ENCODE assay signal across 8 mouse cellular contexts in genomic region chr11:102864272-102864671, GRCm38 (mm10). TPM values are rescaled to one million over a fixed set of nuclear protein-coding genes. Genes with fewer than 3 reads are reported as not detected.
DNase-seq lines count a peak whose midpoint lies in the region; ATAC-seq lines count a peak whose summit lies in the region.

No protein-coding gene starts in this region.

- intact Hi-C loops in heart, postnatal 25 days (cut with DNase I) = loop anchor here (1.0 kb wide), 1 partner anchor 90 kb away; no protein-coding TSS in a partner anchor

- H3K36me3 ChIP-seq in embryonic facial prominence, embryonic 11.5 days (replicated peaks; ENCODE audit: control insufficient read depth, insufficient read depth, low read depth, low read length) = peaks cover 7% of the 10 kb centered on the region

- H3K9me3 ChIP-seq in embryonic facial prominence, embryonic 11.5 days (replicated peaks; ENCODE audit: control insufficient read depth, low read length) = no peaks in the 10 kb centered on the region

- 52% methylated on average over 4 of the region's 4 CpGs for WGBS in embryonic facial prominence, embryonic 11.5 days

- no peaks in the 10 kb centered on the region for H3K27me3 ChIP-seq in embryonic facial prominence, embryonic 11.5 days (ENCODE audit: control insufficient read depth, insufficient read depth, low read length)

- H3K9ac ChIP-seq in embryonic facial prominence, embryonic 11.5 days (replicated peaks; ENCODE audit: low read length) = no peak overlapping the region

- H3K4me2 ChIP-seq in embryonic facial prominence, embryonic 11.5 days (ENCODE audit: low read depth, low read length) = no peak overlapping the region

- H3K27ac ChIP-seq in embryonic facial prominence, embryonic 11.5 days (replicated peaks; ENCODE audit: low read depth, low read length) = no peak overlapping the region

- peak; percentile 50 to 86 for DNase-seq in heart, adult 18-20 months
- no peak for DNase-seq in heart, postnatal 25 days (ENCODE audit: low spot score)
- DNase-seq in 416B (ENCODE audit: low read depth) (peak; percentile 73), ZHBTc4 (ENCODE audit: low read depth, low spot score) (peak; percentile 69)
- DNase-seq in embryonic facial prominence, embryonic 11.5 days (ENCODE audit: low spot score) = peak; percentile 92
- DNase-seq in kidney, postnatal 25 days = peak; percentile 71 to 92
- DNase-seq in lung, postnatal 10 days = peak; percentile 82
- DNase-seq in thymus, postnatal 4 days = peak; percentile 82

- no peaks in the 10 kb centered on the region for H3K4me1 ChIP-seq in embryonic facial prominence, embryonic 11.5 days (ENCODE audit: control insufficient read depth, insufficient read depth, low read length)

- ATAC-seq in embryonic facial prominence, embryonic 11.5 days (replicated peaks; ENCODE audit: insufficient number of reproducible peaks, low FRiP score, low TSS enrichment, low read depth) = no peak

- no peak overlapping the region for H3K4me3 ChIP-seq in embryonic facial prominence, embryonic 11.5 days (ENCODE audit: low read depth, low read length)

RNA-seq across cellular contexts. Expression of gene Eftud2, which starts 16.5 kb away (rescaled TPM):
- 10 to 100 TPM; 34.1 to 42.6 TPM for total RNA-seq in heart, adult 18-20 months (2021)
- total RNA-seq in heart, postnatal 25 days (2021) = 10 to 100 TPM; 34.6 to 36.1 TPM
- polyA plus RNA-seq in embryonic facial prominence, embryonic 11.5 days (2014; fragmentation: Nextera tagmentation; extraction: Ambion mirVana) = 246 and 257 TPM in 2 replicates

RNA-seq across cellular contexts. Expression of gene Ccdc103, which starts 16.7 kb away (rescaled TPM):
- total RNA-seq in heart, adult 18-20 months (2021) = not detected
- not detected for total RNA-seq in heart, postnatal 25 days (2021)
- 1.00 and 1.5 TPM in 2 replicates for polyA plus RNA-seq in embryonic facial prominence, embryonic 11.5 days (2014; fragmentation: Nextera tagmentation; extraction: Ambion mirVana)

RNA-seq across cellular contexts. Expression of gene Fam187a, which starts 20.7 kb away (rescaled TPM):
- total RNA-seq in heart, adult 18-20 months (2021) = not detected
- not detected for total RNA-seq in heart, postnatal 25 days (2021)
- polyA plus RNA-seq in embryonic facial prominence, embryonic 11.5 days (2014; fragmentation: Nextera tagmentation; extraction: Ambion mirVana) = not detected in 2 replicates

RNA-seq across cellular contexts. Expression of gene Higd1b, which starts 28.6 kb away (rescaled TPM):
- 10 to 100 TPM; 10.6 to 15.7 TPM for total RNA-seq in heart, adult 18-20 months (2021)
- 10 to 100 TPM; 11.6 to 17.6 TPM for total RNA-seq in heart, postnatal 25 days (2021)
- not detected in 2 replicates for polyA plus RNA-seq in embryonic facial prominence, embryonic 11.5 days (2014; fragmentation: Nextera tagmentation; extraction: Ambion mirVana)

RNA-seq across cellular contexts. Expression of gene Gfap, which starts 36.4 kb away (rescaled TPM):
- total RNA-seq in heart, adult 18-20 months (2021) = under 1 TPM; 0.10 to 0.15 TPM
- under 1 TPM; 0.13 to 0.31 TPM for total RNA-seq in heart, postnatal 25 days (2021)
- polyA plus RNA-seq in embryonic facial prominence, embryonic 11.5 days (2014; fragmentation: Nextera tagmentation; extraction: Ambion mirVana) = 0.22 and 0.25 TPM in 2 replicates
